Mouse (Mus musculus) spleen, adult 2 months (tissue): ENCODE measurements around the gene Dnajb8. TPM values are rescaled to one million over a fixed set of nuclear protein-coding genes. Genes with fewer than 3 reads are reported as not detected.

ENCODE experiments used
- DNase-seq, 2 experiments: peaks; one replicate each; pipeline versions ENCODE4 v3.0.0 to v3.0.0-alpha.2; 2012 to 2021; ENCODE audit warnings: low spot score in 2 of 2, low read depth in 1 of 2
- H3K27ac ChIP-seq: fragments of 200-500 bp; 2 replicates; pipeline ENCODE4 v1.5.1; 2012; ENCODE audit warnings: low read length, inconsistent platforms; ENCODE audit not compliant: insufficient read depth
- H3K27me3 ChIP-seq: fragments of 200-500 bp; 2 replicates; pipeline ENCODE4 v1.6.1; 2012; ENCODE audit warnings: mild to moderate bottlenecking, moderate library complexity, low read length, inconsistent platforms; ENCODE audit not compliant: control insufficient read depth, insufficient read depth
- H3K36me3 ChIP-seq: fragments of 200-500 bp; 2 replicates; pipeline ENCODE4 v1.6.1; 2012; ENCODE audit warnings: mild to moderate bottlenecking, low read length, inconsistent platforms; ENCODE audit not compliant: control insufficient read depth, insufficient read depth
- H3K4me1 ChIP-seq: fragments of 200-500 bp; 2 replicates; pipeline ENCODE4 v1.6.1; 2011; ENCODE audit warnings: inconsistent platforms; ENCODE audit not compliant: control insufficient read depth, insufficient read depth, insufficient read length
- H3K4me3 ChIP-seq: fragments of 200-500 bp; 2 replicates; pipeline ENCODE4 v1.5.1; 2011; ENCODE audit warnings: mild to moderate bottlenecking, inconsistent platforms; ENCODE audit not compliant: insufficient read depth, insufficient read length; ENCODE audit errors: extremely low read depth
- CTCF ChIP-seq: fragments of 200-500 bp; IDR thresholded peaks from 2 replicates; pipeline ENCODE4 v1.5.1; 2011; ENCODE audit warnings: mild to moderate bottlenecking, inconsistent platforms; ENCODE audit not compliant: insufficient read depth, insufficient read length, insufficient replicate concordance; ENCODE audit errors: extremely low read depth
- POLR2A ChIP-seq: fragments of 200-500 bp; IDR thresholded peaks from 2 replicates; pipeline ENCODE4 v1.6.1; 2011; ENCODE audit warnings: low read depth, low read length, inconsistent platforms
- WGBS: fragments of 180-500 bp; shearing (Covaris S2); methylation state at CpG from one replicate; pipeline ENCODE4 v1.1.7; 2018; 5-methylcytosine and 5-hydroxymethylcytosine counted together
- polyA plus RNA-seq: library from polyadenylated mRNA; depleted of rRNA; stranded (reverse); fragments of >200 nt; gene quantifications from 2 replicates; pipeline ENCODE4 v1.2.3, GENCODE M21; 2012; rRNA removed

The Dnajb8 gene
- not detected in 2 replicates for polyA plus RNA-seq

- no peak for TF ChIP-seq POLR2A
- 85% methylated on average over 10 of the region's 10 CpGs for WGBS
- Histone ChIP-seq H3K27me3 (no peaks in the 10 kb centered on the region), H3K4me3 (no peak within 1 kb of the TSS), H3K36me3 (no peaks in the 10 kb centered on the region), H3K27ac (no peak within 1 kb of the TSS), H3K4me1 (no peaks in the 10 kb centered on the region)
- DNase-seq = no peak
Observed at GRCm38 (mm10) chr6:88221968-88222367, at the start of gene Dnajb8. TSS of gene Dnajb8 (plus strand) at chr6:88222268.

- WGBS = 89% methylated on average over 3 of the region's 3 CpGs
- Histone ChIP-seq H3K27me3 (no peaks in the 10 kb centered on the region), H3K4me3 (no peak overlapping the region), H3K4me1 (no peaks in the 10 kb centered on the region), H3K36me3 (no peaks in the 10 kb centered on the region), H3K27ac (no peak overlapping the region)
- DNase-seq = no peak
- no peak for TF ChIP-seq CTCF
- TF ChIP-seq POLR2A = no peak
Observed at GRCm38 (mm10) chr6:88174191-88174590, 47.9 kb upstream of the Dnajb8 start.

- Histone ChIP-seq H3K36me3 (no peaks in the 10 kb centered on the region), H3K4me3 (no peak overlapping the region), H3K27me3 (no peaks in the 10 kb centered on the region), H3K4me1 (no peaks in the 10 kb centered on the region), H3K27ac (no peak overlapping the region)
- WGBS = 92% methylated on average over 2 of the region's 2 CpGs
- DNase-seq = no peak
- TF ChIP-seq CTCF (no peak), POLR2A (no peak)
Observed at GRCm38 (mm10) chr6:88174676-88175075, 47.4 kb upstream of the Dnajb8 start.

GRCm38 (mm10) chr6:88184671-88185070 lies 37.4 kb upstream of the Dnajb8 start:
- Histone ChIP-seq H3K27me3 (no peaks in the 10 kb centered on the region), H3K4me1 (no peaks in the 10 kb centered on the region), H3K4me3 (no peak overlapping the region), H3K36me3 (no peaks in the 10 kb centered on the region), H3K27ac (no peak overlapping the region)
- TF ChIP-seq POLR2A (no peak), CTCF (no peak)
- WGBS = 30% methylated on average over 4 of the region's 4 CpGs
- DNase-seq = no peak

- TF ChIP-seq POLR2A (no peak), CTCF (no peak)
- no peaks in the 10 kb centered on the region for H3K4me1 ChIP-seq
- DNase-seq = no peak
- no peaks in the 10 kb centered on the region for H3K27me3 ChIP-seq
- no peak overlapping the region for H3K27ac ChIP-seq
- no peaks in the 10 kb centered on the region for H3K36me3 ChIP-seq
- 90% methylated on average over 6 of the region's 6 CpGs for WGBS
- no peak overlapping the region for H3K4me3 ChIP-seq
Observed at GRCm38 (mm10) chr6:88188148-88188547, 33.9 kb upstream of the Dnajb8 start.

- H3K4me3 ChIP-seq = peak overlapping the region; percentile 50
- WGBS = 5% methylated on average over 56 of the region's 56 CpGs
- DNase-seq = peak in 1 of 2 experiments; percentile 37
- peaks cover 2% of the 10 kb centered on the region; the same call in 1 of the 2 replicates for H3K4me1 ChIP-seq
- TF ChIP-seq POLR2A (no peak), CTCF (peak; percentile 62; the same call in 1 of the 2 replicates)
- H3K27ac ChIP-seq = no peak overlapping the region
- peaks cover 9% of the 10 kb centered on the region for H3K27me3 ChIP-seq
- H3K36me3 ChIP-seq = no peaks in the 10 kb centered on the region
Observed at GRCm38 (mm10) chr6:88189312-88190042, 32.6 kb upstream of the Dnajb8 start.

- TF ChIP-seq POLR2A (no peak), CTCF (no peak)
- Histone ChIP-seq H3K4me1 (peaks cover 2% of the 10 kb centered on the region; the same call in 1 of the 2 replicates), H3K27ac (no peak overlapping the region), H3K36me3 (no peaks in the 10 kb centered on the region), H3K27me3 (peaks cover 9% of the 10 kb centered on the region), H3K4me3 (no peak overlapping the region)
- DNase-seq = no peak
- WGBS = 57% methylated on average over 13 of the region's 13 CpGs
Observed at GRCm38 (mm10) chr6:88190043-88190309, 32.1 kb upstream of the Dnajb8 start.
